Mouse (Mus musculus): ENCODE data around the gene Haao.

DNA sequence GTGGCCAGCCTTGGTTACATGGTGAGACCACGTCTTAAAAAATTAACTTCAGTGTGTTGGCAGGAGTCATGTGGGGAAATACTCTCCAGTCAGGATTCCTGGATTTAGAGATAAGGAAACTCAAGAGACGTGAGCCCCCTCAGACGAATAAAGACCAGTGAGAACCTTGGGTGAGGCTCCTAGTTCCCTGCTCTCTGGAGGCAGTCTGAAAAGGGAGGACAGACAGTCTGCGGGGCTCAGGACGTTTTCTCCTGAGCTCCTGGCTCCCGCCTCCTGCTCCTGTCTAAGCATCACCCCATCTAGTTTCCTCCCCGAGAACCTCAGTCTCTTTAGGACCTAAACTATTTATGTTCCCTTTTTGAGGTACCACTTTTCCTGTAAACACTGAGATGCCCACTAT, 12.5 kb upstream of the Haao start:
- TF ChIP-seq CTCF (IDR thresholded peaks at IDR 0.05; ENCODE audit: low read depth, low read length) (no peak), GATA1 (IDR thresholded peaks at IDR 0.05; ENCODE audit: borderline replicate concordance, low read length) (no peak)

All from G1E (cell line).